Mouse (Mus musculus): ENCODE results near the gene Slc23a3.

DNA sequence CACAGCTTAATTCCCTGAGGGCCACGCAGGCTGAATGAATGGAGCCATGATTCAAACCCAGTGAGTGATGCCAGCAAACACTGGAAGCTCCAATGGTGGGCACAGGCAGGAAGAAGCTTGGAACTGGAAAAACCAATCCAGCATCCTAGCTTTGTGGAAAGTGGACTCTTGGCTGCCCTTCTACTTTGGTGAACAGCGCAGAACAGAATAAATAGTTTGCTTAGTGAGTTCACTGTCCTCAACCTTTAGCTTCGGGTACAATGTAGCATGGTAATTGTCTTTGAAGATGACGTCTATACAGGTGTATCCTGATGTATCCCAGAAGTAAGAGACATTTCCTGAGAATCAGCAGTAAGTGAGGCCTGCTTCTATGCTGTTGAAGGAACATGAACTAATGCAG lies 15.0 kb upstream of the Slc23a3 start:
- TF ChIP-seq POLR2A (IDR thresholded peaks at IDR 0.05; ENCODE audit: insufficient read length, low read depth) (no peak), SRF (IDR thresholded peaks at IDR 0.05; ENCODE audit: control insufficient read depth, insufficient read length, low read depth) (no peak), USF1 (IDR thresholded peaks at IDR 0.05; ENCODE audit: low read depth) (no peak), CEBPB (IDR thresholded peaks at IDR 0.05; ENCODE audit: insufficient read depth, poor library complexity, severe bottlenecking) (no peak), MAX (IDR thresholded peaks at IDR 0.05; ENCODE audit: low read depth) (no peak), TCF12 (IDR thresholded peaks at IDR 0.05; ENCODE audit: insufficient read depth, poor library complexity, severe bottlenecking) (no peak), POLR2AphosphoS2 (IDR thresholded peaks at IDR 0.05; ENCODE audit: insufficient read length, low read depth) (no peak), MYOG (IDR thresholded peaks at IDR 0.05; ENCODE audit: control insufficient read depth in 1 of 3, insufficient read depth in 1 of 3, insufficient read length in 2 of 3, low read depth in 2 of 3) (no peak), E2F4 (IDR thresholded peaks at IDR 0.05; ENCODE audit: insufficient read depth) (no peak), MYOD1 (IDR thresholded peaks at IDR 0.05; ENCODE audit: control insufficient read depth in 1 of 3, insufficient read length in 2 of 3, low read depth in 2 of 3) (no peak), REST (IDR thresholded peaks at IDR 0.05; ENCODE audit: insufficient read depth, insufficient read length) (no peak), TCF3 (IDR thresholded peaks at IDR 0.05; ENCODE audit: insufficient read length, low read depth) (no peak)
